Mouse (Mus musculus): ENCODE results near the gene Zfp638. TPM values are rescaled to one million over a fixed set of nuclear protein-coding genes. Genes with fewer than 3 reads are reported as not detected.
"Not testable (repeated sequence)": the region's sequence is repeated elsewhere in the genome, so short reads cannot be mapped to it uniquely, and the experiment has no call there.

Zfp638 gene
- polyA plus RNA-seq, 1 experiment from 2014 or later, result 37.0 TPM

DNA sequence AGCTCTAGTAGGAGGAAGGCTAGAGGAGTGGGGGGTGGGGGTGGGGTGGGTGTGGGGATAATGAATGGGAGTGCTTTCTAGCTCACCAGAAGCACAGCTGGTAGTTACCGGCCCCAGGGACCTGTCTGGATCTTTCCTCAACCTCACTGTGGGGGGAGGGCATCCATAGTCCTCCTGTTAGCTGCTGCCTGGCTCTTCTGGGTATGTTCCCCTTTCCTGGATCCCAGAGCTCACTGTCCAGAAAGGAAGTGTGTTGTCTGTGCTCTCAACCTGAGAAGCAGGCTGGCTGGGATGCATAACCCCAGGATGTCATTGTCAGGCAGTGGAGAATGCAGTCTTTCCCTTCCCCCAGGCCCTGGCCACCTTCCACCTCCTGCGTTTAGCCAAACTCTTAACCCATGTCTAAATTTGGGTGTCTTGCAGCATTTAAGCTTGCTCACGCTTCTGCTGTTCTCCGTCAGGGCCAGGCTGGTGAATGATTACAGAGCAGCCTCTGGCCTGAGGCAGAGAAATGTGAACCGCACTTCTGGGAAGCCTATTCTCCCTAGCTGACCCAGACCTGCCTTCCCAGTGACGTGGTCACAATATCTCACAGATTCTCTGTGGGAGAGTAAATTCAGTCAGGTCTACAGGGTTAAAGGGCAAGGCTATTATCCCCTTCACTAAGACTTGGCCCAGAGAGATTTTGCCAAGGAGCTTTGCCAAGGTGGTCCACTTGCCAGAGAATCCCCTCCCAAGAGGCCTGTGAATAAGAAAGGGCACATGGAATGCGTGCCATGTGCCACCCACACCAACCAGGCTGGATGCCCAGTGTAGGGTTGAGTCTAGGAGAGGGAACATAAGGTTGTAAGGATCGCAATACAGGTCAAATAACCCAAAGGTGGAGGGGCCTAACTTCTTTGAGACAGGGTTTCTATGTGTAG is 143.7 kb downstream of the Zfp638 start:
- WGBS, result 34% methylated on average over 8 of the region's 8 CpGs
- peak overlapping the region; percentile 63 for H3K9ac ChIP-seq (ENCODE audit: low read length)
- peak overlapping the region; percentile 74 for H3K4me2 ChIP-seq (ENCODE audit: low read depth, low read length)
- peak overlapping the region; percentile 88 for H3K27ac ChIP-seq (ENCODE audit: low read length)
- peak; percentile 50; the same call in 1 of the 2 replicates for ATAC-seq (replicated peaks; ENCODE audit: extremely low read depth, insufficient read depth, low FRiP score)
- H3K36me3 ChIP-seq (ENCODE audit: control insufficient read depth, insufficient read depth), result no peaks in the 10 kb centered on the region
- no peaks in the 10 kb centered on the region for H3K9me3 ChIP-seq (replicated peaks; ENCODE audit: control insufficient read depth, low read length)
- no peaks in the 10 kb centered on the region for H3K27me3 ChIP-seq (ENCODE audit: control insufficient read depth, insufficient read depth, low read length)
- H3K4me3 ChIP-seq (ENCODE audit: low read length), result peak overlapping the region; percentile 59
- peaks cover 40% of the 10 kb centered on the region for H3K4me1 ChIP-seq (ENCODE audit: control insufficient read depth, insufficient read depth, low read length)

DNA sequence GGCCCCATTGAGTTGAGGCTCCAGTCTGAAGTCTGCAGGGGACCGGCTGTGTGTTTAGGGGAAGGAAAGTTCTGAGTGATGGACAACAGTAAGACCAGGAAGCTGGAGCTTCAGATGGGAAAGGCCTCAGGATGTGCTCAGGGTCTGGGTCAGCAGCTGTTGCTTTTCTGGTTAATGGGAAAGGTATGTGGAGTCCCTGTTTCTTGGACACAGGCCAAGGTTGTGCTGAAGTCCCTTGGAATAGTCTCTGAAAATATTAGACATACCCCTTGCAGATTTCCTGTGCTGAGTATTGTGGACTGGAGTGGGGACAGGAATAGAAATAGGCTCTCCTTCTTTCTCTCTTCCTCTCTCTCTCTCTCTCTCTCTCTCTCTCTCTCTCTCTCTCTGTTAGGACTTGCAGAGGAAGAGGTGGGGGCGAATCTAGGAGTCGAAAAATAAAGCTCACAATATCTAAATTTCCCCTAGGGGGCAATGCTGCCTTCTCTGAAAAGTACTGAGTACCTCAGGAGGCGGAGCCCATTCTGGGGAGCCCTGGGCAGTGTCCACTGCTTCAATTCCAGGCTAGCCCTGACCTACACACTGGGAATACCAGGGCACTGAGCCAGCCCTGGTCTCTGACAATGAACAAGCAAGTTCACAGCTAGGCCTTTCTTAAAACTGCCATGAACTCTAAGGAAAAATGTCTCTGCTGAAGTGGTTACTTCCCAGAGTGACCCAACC is 148.2 kb downstream of the Zfp638 start:
- H3K4me1 ChIP-seq (ENCODE audit: control insufficient read depth, insufficient read depth, low read length), result peaks cover 47% of the 10 kb centered on the region
- peak; percentile 38 for ATAC-seq (replicated peaks; ENCODE audit: extremely low read depth, insufficient read depth, low FRiP score)
- not testable (repeated sequence) for H3K36me3 ChIP-seq (ENCODE audit: control insufficient read depth, insufficient read depth); H3K4me2 ChIP-seq (ENCODE audit: low read depth, low read length); H3K4me3 ChIP-seq (ENCODE audit: low read length); H3K9me3 ChIP-seq (replicated peaks; ENCODE audit: control insufficient read depth, low read length); H3K27me3 ChIP-seq (ENCODE audit: control insufficient read depth, insufficient read depth, low read length)
- peak overlapping the region; percentile 30; the same call in 1 of the 2 replicates for H3K9ac ChIP-seq (ENCODE audit: low read length)
- WGBS, result 38% methylated on average over 4 of the region's 4 CpGs
- H3K27ac ChIP-seq (ENCODE audit: low read length), result peak overlapping the region; percentile 78

DNA sequence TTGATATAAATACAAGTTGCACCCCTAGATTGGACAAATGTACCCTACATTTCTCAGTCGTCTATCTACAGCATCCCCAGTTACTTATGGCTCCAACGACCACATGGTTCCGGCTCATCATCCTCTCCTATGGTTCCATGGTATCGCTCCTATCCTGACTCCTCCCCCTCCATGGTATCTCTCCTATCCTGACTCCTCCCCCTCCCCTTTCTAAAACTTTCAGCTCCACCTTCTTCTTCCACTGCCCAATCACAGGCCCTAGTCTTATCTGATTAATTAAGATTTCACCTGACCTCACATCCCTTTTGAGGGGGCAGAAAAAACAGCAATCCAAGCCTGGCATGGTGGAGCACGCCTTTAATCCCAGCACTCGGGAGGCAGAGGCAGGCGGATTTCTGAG is 149.9 kb downstream of the Zfp638 start:
- WGBS, result 93% methylated on average over 7 of the region's 7 CpGs
- Histone ChIP-seq H3K27ac (ENCODE audit: low read length) (no peak overlapping the region), H3K4me1 (ENCODE audit: control insufficient read depth, insufficient read depth, low read length) (peaks cover 40% of the 10 kb centered on the region), H3K27me3 (ENCODE audit: control insufficient read depth, insufficient read depth, low read length) (no peaks in the 10 kb centered on the region), H3K9ac (ENCODE audit: low read length) (no peak overlapping the region), H3K9me3 (replicated peaks; ENCODE audit: control insufficient read depth, low read length) (no peaks in the 10 kb centered on the region), H3K4me3 (ENCODE audit: low read length) (no peak overlapping the region), H3K36me3 (ENCODE audit: control insufficient read depth, insufficient read depth) (no peaks in the 10 kb centered on the region), H3K4me2 (ENCODE audit: low read depth, low read length) (no peak overlapping the region)
- ATAC-seq (replicated peaks; ENCODE audit: extremely low read depth, insufficient read depth, low FRiP score), result no peak

DNA sequence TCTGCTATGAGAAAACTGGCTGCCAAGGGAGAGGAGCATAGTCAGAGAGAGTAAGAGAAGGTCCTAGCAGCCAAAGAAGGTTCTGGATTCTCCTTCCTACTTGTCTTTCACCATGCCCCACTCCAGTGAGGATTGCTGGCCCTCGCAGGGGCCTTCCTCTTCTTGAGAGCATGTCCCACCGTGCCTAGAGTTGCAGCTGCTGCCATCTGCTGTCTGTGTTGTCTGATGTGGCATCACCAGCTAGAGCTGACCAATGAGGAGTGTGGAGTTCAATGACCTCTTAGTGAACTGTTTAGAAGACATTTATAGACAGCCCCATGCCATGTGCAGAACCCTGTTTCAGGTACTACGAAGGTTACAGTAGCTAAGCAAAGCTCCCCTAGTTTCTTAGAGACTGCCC is 150.5 kb downstream of the Zfp638 start:
- no peaks in the 10 kb centered on the region for H3K36me3 ChIP-seq (ENCODE audit: control insufficient read depth, insufficient read depth)
- no peak for ATAC-seq (replicated peaks; ENCODE audit: extremely low read depth, insufficient read depth, low FRiP score)
- H3K4me1 ChIP-seq (ENCODE audit: control insufficient read depth, insufficient read depth, low read length), result peaks cover 41% of the 10 kb centered on the region
- no peaks in the 10 kb centered on the region for H3K9me3 ChIP-seq (replicated peaks; ENCODE audit: control insufficient read depth, low read length)
- H3K27me3 ChIP-seq (ENCODE audit: control insufficient read depth, insufficient read depth, low read length), result no peaks in the 10 kb centered on the region
- H3K27ac ChIP-seq (ENCODE audit: low read length), result no peak overlapping the region
- H3K4me3 ChIP-seq (ENCODE audit: low read length), result no peak overlapping the region
- no peak overlapping the region for H3K4me2 ChIP-seq (ENCODE audit: low read depth, low read length)
- no peak overlapping the region for H3K9ac ChIP-seq (ENCODE audit: low read length)
- 35% methylated on average over 3 of the region's 3 CpGs for WGBS

DNA sequence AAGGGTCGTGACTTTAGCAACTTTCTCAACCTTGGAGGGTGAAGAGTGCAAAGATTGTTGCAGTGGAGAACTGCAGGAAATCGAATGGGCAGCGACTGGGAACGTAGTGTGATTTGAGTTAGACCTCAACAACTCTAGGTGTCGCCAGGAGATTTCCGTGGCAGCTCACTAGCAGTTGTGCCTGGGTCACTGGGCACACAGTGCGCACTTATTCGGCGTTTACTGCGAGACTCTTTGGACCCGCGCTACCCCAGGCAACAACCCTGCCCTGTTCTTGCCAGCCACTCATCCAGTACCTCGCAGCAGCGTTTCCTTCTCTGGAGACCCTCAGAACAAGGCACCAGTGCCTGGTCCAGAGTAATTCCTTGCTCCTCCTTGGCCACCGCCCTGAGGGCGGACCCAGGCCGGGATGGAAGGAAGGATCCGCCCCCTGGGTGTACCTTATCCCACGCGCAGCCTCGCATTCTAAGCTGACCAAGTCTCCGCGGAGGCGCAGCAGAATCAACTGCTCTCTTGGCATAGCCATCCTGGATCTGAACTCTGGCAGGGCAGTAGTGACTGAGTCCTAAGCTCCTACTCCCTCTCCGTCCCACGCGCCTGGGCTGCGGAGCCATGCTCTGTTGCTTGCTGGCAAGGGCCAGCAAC is 152.1 kb downstream of the Zfp638 start:
- Histone ChIP-seq H3K4me1 (ENCODE audit: control insufficient read depth, insufficient read depth, low read length) (peaks cover 45% of the 10 kb centered on the region), H3K9me3 (replicated peaks; ENCODE audit: control insufficient read depth, low read length) (no peaks in the 10 kb centered on the region), H3K27ac (ENCODE audit: low read length) (peak overlapping the region; percentile 56), H3K4me2 (ENCODE audit: low read depth, low read length) (peak overlapping the region; percentile 83), H3K27me3 (ENCODE audit: control insufficient read depth, insufficient read depth, low read length) (no peaks in the 10 kb centered on the region), H3K9ac (ENCODE audit: low read length) (peak overlapping the region; percentile 69), H3K36me3 (ENCODE audit: control insufficient read depth, insufficient read depth) (no peaks in the 10 kb centered on the region), H3K4me3 (ENCODE audit: low read length) (peak overlapping the region; percentile 51)
- peak; percentile 67; the same call in 1 of the 2 replicates for ATAC-seq (replicated peaks; ENCODE audit: extremely low read depth, insufficient read depth, low FRiP score)
- WGBS, result 6% methylated on average over 28 of the region's 28 CpGs

DNA sequence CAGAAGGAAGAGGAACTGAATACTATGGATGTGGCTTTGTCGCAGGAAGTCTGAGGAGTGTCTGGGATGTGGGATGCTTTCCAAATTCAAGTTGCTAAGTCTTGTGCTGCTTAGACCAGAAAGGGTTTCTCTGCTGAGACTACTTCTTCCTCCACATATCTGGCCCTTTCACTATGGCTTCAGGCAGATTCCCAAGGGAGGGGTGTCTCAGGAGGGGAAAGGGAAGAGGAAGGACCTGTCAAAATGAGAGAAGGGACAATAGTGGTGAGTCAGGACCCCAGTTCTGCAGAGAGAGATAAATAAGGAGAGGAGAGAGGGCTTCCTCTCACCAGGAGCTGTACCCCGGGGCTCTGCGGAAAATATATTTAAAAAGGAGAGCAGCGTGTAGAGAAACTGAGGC is 153.1 kb downstream of the Zfp638 start:
- Histone ChIP-seq H3K9me3 (replicated peaks; ENCODE audit: control insufficient read depth, low read length) (no peaks in the 10 kb centered on the region), H3K9ac (ENCODE audit: low read length) (no peak overlapping the region), H3K36me3 (ENCODE audit: control insufficient read depth, insufficient read depth) (no peaks in the 10 kb centered on the region), H3K27ac (ENCODE audit: low read length) (peak overlapping the region; percentile 56), H3K4me3 (ENCODE audit: low read length) (peak overlapping the region; percentile 51), H3K27me3 (ENCODE audit: control insufficient read depth, insufficient read depth, low read length) (no peaks in the 10 kb centered on the region), H3K4me2 (ENCODE audit: low read depth, low read length) (peak overlapping the region; percentile 83), H3K4me1 (ENCODE audit: control insufficient read depth, insufficient read depth, low read length) (peaks cover 43% of the 10 kb centered on the region)
- 53% methylated on average over 4 of the region's 4 CpGs for WGBS
- ATAC-seq (replicated peaks; ENCODE audit: extremely low read depth, insufficient read depth, low FRiP score), result no peak

DNA sequence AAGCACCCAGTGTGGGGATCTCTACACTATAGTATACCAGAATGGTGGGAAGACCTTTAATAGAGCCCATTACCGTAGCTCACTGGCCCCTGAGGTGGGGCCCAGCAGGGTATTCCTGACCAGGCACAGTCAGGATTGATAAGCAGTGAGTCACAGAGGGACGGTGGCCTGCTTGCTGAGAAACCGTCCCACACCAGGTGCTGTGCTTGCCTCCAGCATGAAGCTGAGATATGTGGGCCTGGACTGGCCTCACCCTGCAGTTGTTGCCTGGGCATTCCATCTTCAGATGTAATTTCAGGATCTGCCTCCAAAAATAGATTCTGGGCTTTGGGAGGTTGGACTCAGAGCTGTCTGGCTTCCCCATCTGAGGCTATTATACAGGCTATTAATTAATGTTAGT is 155.1 kb downstream of the Zfp638 start:
- H3K9ac ChIP-seq (ENCODE audit: low read length), result no peak overlapping the region
- peak overlapping the region; percentile 48; the same call in 1 of the 2 replicates for H3K4me2 ChIP-seq (ENCODE audit: low read depth, low read length)
- H3K27me3 ChIP-seq (ENCODE audit: control insufficient read depth, insufficient read depth, low read length), result no peaks in the 10 kb centered on the region
- ATAC-seq (replicated peaks; ENCODE audit: extremely low read depth, insufficient read depth, low FRiP score), result peak; percentile 34; the same call in 1 of the 2 replicates
- no peaks in the 10 kb centered on the region; the same call in 1 of the 2 replicates for H3K36me3 ChIP-seq (ENCODE audit: control insufficient read depth, insufficient read depth)
- H3K9me3 ChIP-seq (replicated peaks; ENCODE audit: control insufficient read depth, low read length), result no peaks in the 10 kb centered on the region
- no peak overlapping the region for H3K4me3 ChIP-seq (ENCODE audit: low read length)
- H3K27ac ChIP-seq (ENCODE audit: low read length), result peak overlapping the region; percentile 4
- peaks cover 34% of the 10 kb centered on the region for H3K4me1 ChIP-seq (ENCODE audit: control insufficient read depth, insufficient read depth, low read length)
- 22% methylated on average over 3 of the region's 3 CpGs for WGBS

DNA sequence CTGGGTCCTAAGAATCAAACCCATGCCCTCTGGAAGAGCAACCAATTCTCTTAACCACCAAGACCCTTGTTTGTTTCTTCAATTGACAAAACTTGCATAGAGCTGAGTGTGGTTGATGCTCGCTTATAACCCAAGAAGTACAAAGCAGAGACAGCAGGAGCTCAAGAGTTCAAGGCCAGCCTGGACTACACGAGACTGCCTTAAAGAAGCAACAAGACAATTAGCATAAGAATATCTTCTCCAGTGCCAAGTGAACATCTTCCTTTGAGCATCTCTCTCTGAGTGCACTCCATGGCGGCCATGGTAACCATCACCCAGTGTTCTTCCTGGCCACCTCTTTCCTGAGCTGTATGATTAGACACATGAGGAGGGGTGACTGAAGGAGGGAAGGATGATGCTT is 158.7 kb downstream of the Zfp638 start:
- ATAC-seq (replicated peaks; ENCODE audit: extremely low read depth, insufficient read depth, low FRiP score), result no peak
- H3K36me3 ChIP-seq (ENCODE audit: control insufficient read depth, insufficient read depth), result no peaks in the 10 kb centered on the region; the same call in 1 of the 2 replicates
- no peaks in the 10 kb centered on the region for H3K9me3 ChIP-seq (replicated peaks; ENCODE audit: control insufficient read depth, low read length)
- WGBS, result 90% methylated on average over 3 of the region's 3 CpGs
- H3K9ac ChIP-seq (ENCODE audit: low read length), result no peak overlapping the region
- no peak overlapping the region for H3K4me2 ChIP-seq (ENCODE audit: low read depth, low read length)
- no peaks in the 10 kb centered on the region for H3K27me3 ChIP-seq (ENCODE audit: control insufficient read depth, insufficient read depth, low read length)
- H3K27ac ChIP-seq (ENCODE audit: low read length), result no peak overlapping the region
- peaks cover 26% of the 10 kb centered on the region for H3K4me1 ChIP-seq (ENCODE audit: control insufficient read depth, insufficient read depth, low read length)
- H3K4me3 ChIP-seq (ENCODE audit: low read length), result no peak overlapping the region

Data from heart, embryonic 16.5 days (tissue).